Mouse (Mus musculus) skeletal muscle tissue, adult 2 months (tissue): ENCODE measurements around the gene C4b.
A peak's percentile ranks its signal among the peaks of the same experiment; 100 is the strongest.
"Not testable (repeated sequence)": the region's sequence is repeated elsewhere in the genome, so short reads cannot be mapped to it uniquely, and the experiment has no call there.

ENCODE experiments used
- DNase-seq: peaks from one replicate; pipeline ENCODE4 v3.0.0-alpha.2; 2012; ENCODE audit warnings: low read depth, low spot score

Gene C4b

GRCm38 (mm10) chr17:34706476-34706875, 37.2 kb downstream of the C4b start:
- not testable (repeated sequence) for DNase-seq

- no peak for DNase-seq
Observed at GRCm38 (mm10) chr17:34700671-34701071, 43.0 kb downstream of the C4b start.

- no peak for DNase-seq
Observed at GRCm38 (mm10) chr17:34699575-34700408, 43.9 kb downstream of the C4b start.

GRCm38 (mm10) chr17:34692906-34693305, 50.8 kb downstream of the C4b start:
- peak; percentile 85 for DNase-seq

GRCm38 (mm10) chr17:34690458-34690857, 53.2 kb downstream of the C4b start:
- DNase-seq, result peak; percentile 76

- DNase-seq, result no peak
Observed at GRCm38 (mm10) chr17:34688889-34689288, 54.8 kb downstream of the C4b start.

- DNase-seq, result peak; percentile 76
Observed at GRCm38 (mm10) chr17:34685120-34686110, 58.3 kb downstream of the C4b start.

GRCm38 (mm10) chr17:34684253-34684893, 59.3 kb downstream of the C4b start:
- DNase-seq, result peak; percentile 48

- DNase-seq, result no peak
Observed at GRCm38 (mm10) chr17:34683686-34684220, 59.9 kb downstream of the C4b start.

- DNase-seq, result no peak
Observed at GRCm38 (mm10) chr17:34683179-34683578, 60.5 kb downstream of the C4b start.

- DNase-seq, result no peak
Observed at GRCm38 (mm10) chr17:34681881-34682536, 61.7 kb downstream of the C4b start.

- no peak for DNase-seq
Observed at GRCm38 (mm10) chr17:34681132-34681571, 62.5 kb downstream of the C4b start.

- no peak for DNase-seq
Observed at GRCm38 (mm10) chr17:34680621-34681020, 63.1 kb downstream of the C4b start.

GRCm38 (mm10) chr17:34680191-34680590, 63.5 kb downstream of the C4b start:
- no peak for DNase-seq
